Mouse (Mus musculus) frontal cortex, adult (tissue): ENCODE data around the gene Trpc4.

Experiments used
- ATAC-seq: cut with Nextera tagmentation; 2 replicates; pipeline ENCODE4 v1.9.2; 2017; ENCODE audit warnings: mild to moderate bottlenecking, moderate library complexity, mixed read lengths; ENCODE audit not compliant: low TSS enrichment

The Trpc4 gene

DNA sequence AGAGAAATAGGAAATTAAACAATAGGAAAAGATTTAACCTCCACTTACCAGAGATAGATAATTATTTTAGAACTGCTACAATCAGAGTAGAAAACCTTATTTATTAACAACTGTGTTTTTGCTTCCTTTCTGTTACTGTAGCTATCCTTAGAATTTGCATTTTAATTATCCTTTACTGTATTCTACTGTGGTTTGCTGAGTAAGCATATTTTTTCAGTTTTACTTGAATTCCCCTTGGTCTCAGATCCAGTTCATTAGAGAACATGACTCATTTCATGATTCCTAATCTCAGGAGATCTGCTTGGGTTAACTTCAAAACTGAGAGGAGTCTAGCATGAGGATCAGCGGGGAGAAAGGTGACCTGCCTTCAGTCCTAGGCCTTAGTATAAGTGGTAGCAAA is 111.1 kb downstream of the Trpc4 start:
- no peak for ATAC-seq

- peak; percentile 93 for ATAC-seq
Observed at GRCm38 (mm10) chr3:54269180-54269579, 113.3 kb downstream of the Trpc4 start.

GRCm38 (mm10) chr3:54274651-54275050 is 118.8 kb downstream of the Trpc4 start:
- ATAC-seq = peak; percentile 15; the same call in 1 of the 2 replicates

GRCm38 (mm10) chr3:54289731-54290130 is 133.9 kb downstream of the Trpc4 start:
- no peak for ATAC-seq

DNA sequence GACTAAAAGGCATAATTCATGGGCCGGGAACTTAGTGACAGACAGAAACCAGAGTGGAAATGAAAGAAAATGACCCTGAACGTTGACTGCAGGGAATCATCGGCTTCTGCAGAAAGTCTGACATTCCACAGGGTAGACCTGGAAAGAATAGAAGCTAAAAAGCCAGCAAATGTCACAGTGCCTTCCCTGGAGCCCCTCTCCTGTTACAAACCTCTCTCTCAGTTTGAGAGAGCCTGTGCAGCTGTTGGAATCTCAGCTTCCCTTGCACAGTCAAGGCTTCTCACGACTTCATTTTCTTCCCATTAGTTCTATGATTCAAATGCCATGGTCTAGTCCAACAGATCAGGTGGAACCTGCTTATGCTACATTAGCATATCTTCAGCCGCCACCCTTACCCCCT is 154.8 kb downstream of the Trpc4 start:
- ATAC-seq = 0 out of 2 replicates have a peak, but pooled peaks have one; percentile 16

- ATAC-seq = peak; percentile 55; the same call in 1 of the 2 replicates
Observed at GRCm38 (mm10) chr3:54314055-54314454, 158.2 kb downstream of the Trpc4 start.

DNA sequence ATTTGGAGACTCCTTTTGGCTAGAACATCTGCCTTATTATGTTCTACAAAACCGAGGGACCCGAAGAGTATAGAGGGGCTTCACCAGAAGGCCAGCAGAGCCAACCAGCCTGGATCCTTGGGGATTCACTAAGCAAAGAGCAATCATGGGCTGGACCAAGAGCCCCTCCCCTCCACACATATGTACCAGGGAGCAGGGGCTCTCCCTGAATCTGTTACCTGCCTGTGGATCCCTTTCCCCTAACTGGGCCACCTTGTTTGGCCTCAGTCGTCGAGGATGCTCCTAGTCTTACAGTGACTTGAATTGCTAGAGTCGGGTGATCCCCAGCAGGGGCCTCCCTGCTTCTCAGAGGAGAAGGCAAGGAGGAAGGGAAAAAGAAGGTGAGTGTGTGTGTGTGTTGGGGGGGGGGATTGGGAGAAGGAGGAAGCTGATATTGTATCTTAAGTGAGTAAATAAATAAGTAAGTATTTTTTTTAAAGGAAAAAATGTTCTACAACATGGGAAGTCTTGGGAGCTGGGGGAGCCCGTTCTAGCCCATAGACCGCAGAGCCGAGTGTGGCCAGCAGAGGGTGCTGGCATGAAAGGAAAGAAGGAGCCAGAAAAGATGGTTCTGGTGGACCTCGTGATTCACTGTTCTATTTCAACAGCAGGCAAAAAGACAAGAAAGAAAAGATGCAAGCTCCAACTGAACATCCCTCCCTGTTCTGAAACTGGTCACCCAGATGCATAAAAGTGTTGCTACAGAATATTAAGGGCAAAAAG is 197.2 kb downstream of the Trpc4 start:
- ATAC-seq = peak; percentile 94

DNA sequence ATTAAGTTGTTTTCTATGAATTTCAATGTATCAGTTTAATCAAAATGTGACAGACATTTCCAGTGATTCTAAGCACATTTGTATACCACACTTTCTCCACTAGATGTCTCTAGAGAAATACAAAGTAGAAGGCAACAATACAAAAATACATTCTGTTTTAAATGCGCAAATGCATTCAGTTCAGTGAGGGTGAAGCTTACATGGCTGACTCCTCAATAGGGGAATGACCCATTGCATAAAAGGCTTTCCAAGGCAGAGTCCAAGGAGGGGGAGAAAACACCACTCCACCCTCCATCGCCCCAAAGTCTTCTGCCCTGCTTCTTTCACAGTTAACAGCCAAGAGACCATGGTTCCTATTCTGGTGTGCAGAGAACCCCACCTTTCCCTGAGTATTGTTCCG is 201.7 kb downstream of the Trpc4 start:
- peak; percentile 81 for ATAC-seq

DNA sequence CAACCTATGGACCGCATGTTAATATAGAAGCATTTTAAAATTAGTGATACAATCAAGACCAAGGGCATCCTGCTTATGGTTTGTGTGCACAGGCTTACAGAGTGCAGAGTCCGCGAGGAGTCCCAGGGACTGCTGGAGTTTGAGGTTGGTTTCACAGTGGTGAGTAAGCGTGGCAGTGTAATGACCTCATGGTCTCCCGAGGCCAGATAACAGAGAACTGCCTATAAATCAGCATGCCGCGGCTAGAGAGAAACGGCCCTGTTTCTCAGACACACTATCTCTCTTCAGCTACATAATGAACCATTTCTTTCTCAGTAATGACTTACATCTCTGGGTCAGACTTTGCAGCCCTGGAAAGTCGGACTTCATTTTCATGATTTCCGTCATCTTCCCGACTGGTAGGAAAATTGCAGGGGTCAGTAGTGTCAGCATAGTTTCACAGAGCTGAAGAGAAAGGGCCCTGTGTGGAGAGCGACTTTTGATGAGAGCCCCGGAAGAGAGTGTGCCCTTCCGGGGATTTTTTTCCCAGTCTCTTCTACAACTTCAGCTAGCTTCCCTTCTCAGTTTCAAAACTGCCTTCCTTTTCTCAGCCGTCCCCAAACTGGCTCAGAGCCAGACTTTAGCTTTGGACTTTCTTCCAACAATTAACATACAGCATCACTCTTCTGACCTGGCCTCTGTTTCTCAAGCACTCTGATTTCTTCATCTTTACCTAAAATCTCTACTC is 202.8 kb downstream of the Trpc4 start:
- no peak for ATAC-seq

DNA sequence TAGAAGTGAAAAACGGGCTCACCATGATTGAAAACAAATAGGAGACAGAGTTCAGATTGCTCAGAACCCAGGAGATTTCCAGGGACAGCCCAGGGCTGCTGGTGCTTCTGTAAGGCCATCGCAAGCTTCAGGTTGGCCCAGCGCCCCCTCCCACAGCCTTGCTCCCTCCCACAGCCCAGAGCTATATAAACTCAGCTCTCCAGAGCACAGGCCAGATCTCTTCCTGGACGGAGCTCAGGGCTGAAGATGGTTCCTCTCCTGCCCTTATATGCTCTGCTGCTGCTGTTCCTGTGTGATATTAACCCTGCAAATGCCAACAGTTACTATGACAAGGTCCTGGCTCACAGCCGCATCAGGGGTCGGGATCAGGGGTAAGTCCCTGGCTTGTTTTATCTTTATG is 205.1 kb downstream of the Trpc4 start, which contains the start of gene Postn:
Gene Postn (plus strand): TSS at position 213 of the 400 bp plus-strand sequence.
- no peak for ATAC-seq

- no peak for ATAC-seq
Observed at GRCm38 (mm10) chr3:54361656-54362055, 205.8 kb downstream of the Trpc4 start.
